Mouse (Mus musculus): ENCODE results near the gene Mrpl38. TPM values are rescaled to one million over a fixed set of nuclear protein-coding genes. Genes with fewer than 3 reads are reported as not detected.

Gene Mrpl38
- polyA plus RNA-seq, 2 experiments, result 17.5 to 39.5 TPM

GRCm38 (mm10) chr11:116143468-116143867 lies 4.8 kb upstream of the Mrpl38 start:
- Histone ChIP-seq H3K27me3 (ENCODE audit: control insufficient read depth, insufficient read depth, low read length) (no peaks in the 10 kb centered on the region), H3K27ac (peak overlapping the region; percentile 5), H3K4me3 (ENCODE audit: insufficient read depth in 1 of 2, low read depth in 2 of 2, low read length in 2 of 2) (no peak overlapping the region), H3K4me2 (ENCODE audit: low read depth) (peak overlapping the region; percentile 36), H3K36me3 (replicated peaks; ENCODE audit: control insufficient read depth, insufficient read depth, low read depth) (no peaks in the 10 kb centered on the region), H3K4me1 (replicated peaks; ENCODE audit: control insufficient read depth in 2 of 2, insufficient read depth in 2 of 2, low read length in 1 of 2) (peaks cover 28 to 31% of the 10 kb centered on the region in 2 experiments), H3K9ac (replicated peaks) (peak overlapping the region; percentile 0; the same call in 1 of the 2 replicates), H3K9me3 (ENCODE audit: control insufficient read depth, low read length) (no peaks in the 10 kb centered on the region)
- DNase-seq (ENCODE audit: low read depth in 3 of 3, low spot score in 3 of 3) (peak in 1 of 3 experiments; percentile 57), ATAC-seq (ENCODE audit: insufficient read depth) (peak; percentile 10; the same call in 1 of the 2 replicates)
- 64% methylated on average over 3 of the region's 3 CpGs for WGBS (ENCODE audit: insufficient replicate concordance)
- TF ChIP-seq CTCF (IDR thresholded peaks at IDR 0.05; ENCODE audit: low read depth), result no peak
- peak; percentile 73 for TF ChIP-seq EP300 (IDR thresholded peaks at IDR 0.05; ENCODE audit: low read depth)

GRCm38 (mm10) chr11:116142211-116142991 lies 3.7 kb upstream of the Mrpl38 start:
- DNase-seq (ENCODE audit: low read depth in 3 of 3, low spot score in 3 of 3) (peak; percentile 77 to 80 (median 79)), ATAC-seq (ENCODE audit: insufficient read depth) (peak; percentile 55)
- Histone ChIP-seq H3K27me3 (ENCODE audit: control insufficient read depth, insufficient read depth, low read length) (no peaks in the 10 kb centered on the region), H3K36me3 (replicated peaks; ENCODE audit: control insufficient read depth, insufficient read depth, low read depth) (no peaks in the 10 kb centered on the region), H3K4me1 (replicated peaks; ENCODE audit: control insufficient read depth in 2 of 2, insufficient read depth in 2 of 2, low read length in 1 of 2) (peaks cover 33 to 34% of the 10 kb centered on the region in 2 experiments), H3K4me3 (ENCODE audit: insufficient read depth in 1 of 2, low read depth in 2 of 2, low read length in 2 of 2) (no peak overlapping the region), H3K9ac (replicated peaks) (peak overlapping the region; percentile 43; the same call in 1 of the 2 replicates), H3K27ac (peak overlapping the region; percentile 14), H3K9me3 (ENCODE audit: control insufficient read depth, low read length) (no peaks in the 10 kb centered on the region), H3K4me2 (ENCODE audit: low read depth) (no peak overlapping the region)
- TF ChIP-seq EP300 (IDR thresholded peaks at IDR 0.05; ENCODE audit: low read depth) (0 out of 2 replicates have a peak, but pooled peaks have one; percentile 32), CTCF (IDR thresholded peaks at IDR 0.05; ENCODE audit: low read depth) (peak; percentile 18; the same call in 1 of the 2 replicates)
- WGBS (ENCODE audit: insufficient replicate concordance), result 52% methylated on average over 10 of the region's 10 CpGs

- Histone ChIP-seq H3K9ac (replicated peaks) (peak overlapping the region; percentile 82), H3K36me3 (replicated peaks; ENCODE audit: control insufficient read depth, insufficient read depth, low read depth) (no peaks in the 10 kb centered on the region), H3K4me2 (ENCODE audit: low read depth) (peak overlapping the region; percentile 82), H3K4me1 (replicated peaks; ENCODE audit: control insufficient read depth in 2 of 2, insufficient read depth in 2 of 2, low read length in 1 of 2) (peaks cover 25% of the 10 kb centered on the region in 2 experiments), H3K27me3 (ENCODE audit: control insufficient read depth, insufficient read depth, low read length) (no peaks in the 10 kb centered on the region), H3K27ac (peak overlapping the region; percentile 45), H3K9me3 (ENCODE audit: control insufficient read depth, low read length) (no peaks in the 10 kb centered on the region), H3K4me3 (ENCODE audit: insufficient read depth in 1 of 2, low read depth in 2 of 2, low read length in 2 of 2) (peak overlapping the region; percentile 82 to 86)
- TF ChIP-seq CTCF (IDR thresholded peaks at IDR 0.05; ENCODE audit: low read depth), result no peak
- no peak for TF ChIP-seq EP300 (IDR thresholded peaks at IDR 0.05; ENCODE audit: low read depth)
- DNase-seq (ENCODE audit: low read depth in 3 of 3, low spot score in 3 of 3) (no peak), ATAC-seq (ENCODE audit: insufficient read depth) (peak; percentile 1; the same call in 1 of the 2 replicates)
- WGBS (ENCODE audit: insufficient replicate concordance), result under 1% methylated on average over 20 of the region's 20 CpGs
Measured at GRCm38 (mm10) chr11:116138096-116138467, 586 bp downstream of the Mrpl38 start.

GRCm38 (mm10) chr11:116134171-116134570 lies 4.5 kb downstream of the Mrpl38 start:
- no peak for DNase-seq (ENCODE audit: low read depth in 3 of 3, low spot score in 3 of 3)
- Histone ChIP-seq H3K27me3 (ENCODE audit: control insufficient read depth, insufficient read depth, low read length) (no peaks in the 10 kb centered on the region), H3K4me3 (ENCODE audit: insufficient read depth in 1 of 2, low read depth in 2 of 2, low read length in 2 of 2) (no peak overlapping the region), H3K36me3 (replicated peaks; ENCODE audit: control insufficient read depth, insufficient read depth, low read depth) (no peaks in the 10 kb centered on the region), H3K4me1 (replicated peaks; ENCODE audit: control insufficient read depth in 2 of 2, insufficient read depth in 2 of 2, low read length in 1 of 2) (peaks cover 7 to 13% of the 10 kb centered on the region in 2 experiments; a peak in 3 of 4 replicates), H3K4me2 (ENCODE audit: low read depth) (no peak overlapping the region), H3K9ac (replicated peaks) (no peak overlapping the region), H3K27ac (no peak overlapping the region), H3K9me3 (ENCODE audit: control insufficient read depth, low read length) (no peaks in the 10 kb centered on the region)
- ATAC-seq (ENCODE audit: insufficient read depth), result no peak
- TF ChIP-seq CTCF (IDR thresholded peaks at IDR 0.05; ENCODE audit: low read depth), result no peak
- TF ChIP-seq EP300 (IDR thresholded peaks at IDR 0.05; ENCODE audit: low read depth), result no peak
- WGBS (ENCODE audit: insufficient replicate concordance), result 79% methylated on average over 10 of the region's 10 CpGs

- H3K36me3 ChIP-seq (replicated peaks; ENCODE audit: control insufficient read depth, insufficient read depth, low read depth), result no peaks in the 10 kb centered on the region
- H3K9ac ChIP-seq (replicated peaks), result no peak overlapping the region
- 63% methylated on average over 5 of the region's 5 CpGs for WGBS (ENCODE audit: insufficient replicate concordance)
- no peak for TF ChIP-seq CTCF (IDR thresholded peaks at IDR 0.05; ENCODE audit: low read depth)
- no peak for TF ChIP-seq EP300 (IDR thresholded peaks at IDR 0.05; ENCODE audit: low read depth)
- ATAC-seq (ENCODE audit: insufficient read depth), result no peak
- no peaks in the 10 kb centered on the region for H3K9me3 ChIP-seq (ENCODE audit: control insufficient read depth, low read length)
- no peak overlapping the region for H3K4me3 ChIP-seq (ENCODE audit: insufficient read depth in 1 of 2, low read depth in 2 of 2, low read length in 2 of 2)
- H3K4me2 ChIP-seq (ENCODE audit: low read depth), result no peak overlapping the region
- DNase-seq (ENCODE audit: low read depth in 3 of 3, low spot score in 3 of 3), result no peak
- H3K27ac ChIP-seq, result no peak overlapping the region
- H3K4me1 ChIP-seq (replicated peaks; ENCODE audit: control insufficient read depth in 2 of 2, insufficient read depth in 2 of 2, low read length in 1 of 2), result peaks cover 5 to 10% of the 10 kb centered on the region in 2 experiments; a peak in 2 of 4 replicates
- H3K27me3 ChIP-seq (ENCODE audit: control insufficient read depth, insufficient read depth, low read length), result no peaks in the 10 kb centered on the region
Measured at GRCm38 (mm10) chr11:116133497-116133896, 5.2 kb downstream of the Mrpl38 start.
